Mouse (Mus musculus) MEL (cell line): ENCODE data around the gene Sept5.

Experiments used
- CTCF ChIP-seq, 3 experiments: IDR thresholded peaks in 2 of 3; conservative IDR thresholded peaks in 1 of 3; 2 replicates each; pipeline ENCODE4 v1.5.1; 2011 to 2012; ENCODE audit warnings: low read length in 3 of 3, low read depth in 2 of 3, mild to moderate bottlenecking in 2 of 3, improper control_type of control experiment in 1 of 3, inconsistent platforms in 1 of 3, mixed read lengths in 1 of 3, moderate library complexity in 1 of 3; ENCODE audit not compliant: control insufficient read depth in 1 of 3, insufficient read depth in 1 of 3, poor library complexity in 1 of 3, severe bottlenecking in 1 of 3
- EP300 ChIP-seq, 2 experiments: IDR thresholded peaks; 2 replicates each; pipeline ENCODE4 v1.6.1; 2011; ENCODE audit warnings: improper control_type of control experiment in 2 of 2, low read length in 2 of 2, low read depth in 1 of 2, mild to moderate bottlenecking in 1 of 2
- MAZ ChIP-seq: IDR thresholded peaks from 2 replicates; pipeline ENCODE4 v1.6.1; 2012; ENCODE audit warnings: low read depth, mild to moderate bottlenecking, inconsistent platforms, low read length, improper control_type of control experiment
- POLR2A ChIP-seq, 2 experiments: IDR thresholded peaks; 2 replicates each; pipeline ENCODE4 v1.6.1; 2011 to 2012; ENCODE audit warnings: low read length in 2 of 2, mild to moderate bottlenecking in 2 of 2, control low read depth in 1 of 2, improper control_type of control experiment in 1 of 2, low read depth in 1 of 2, moderate library complexity in 1 of 2; ENCODE audit not compliant: control insufficient read depth in 1 of 2, insufficient read depth in 1 of 2, poor library complexity in 1 of 2
- SIN3A ChIP-seq: IDR thresholded peaks from 2 replicates; pipeline ENCODE4 v1.6.1; 2012; ENCODE audit warnings: low read length, improper control_type of control experiment, inconsistent platforms
- TCF12 ChIP-seq: IDR thresholded peaks from 2 replicates; pipeline ENCODE4 v1.6.1; 2014; ENCODE audit warnings: low read depth, mild to moderate bottlenecking, inconsistent platforms, low read length, improper control_type of control experiment, moderate library complexity
- ZC3H11A ChIP-seq: IDR thresholded peaks from 2 replicates; pipeline ENCODE4 v1.6.1; 2012; ENCODE audit warnings: low read depth, mild to moderate bottlenecking, inconsistent platforms, low read length, improper control_type of control experiment

DNA sequence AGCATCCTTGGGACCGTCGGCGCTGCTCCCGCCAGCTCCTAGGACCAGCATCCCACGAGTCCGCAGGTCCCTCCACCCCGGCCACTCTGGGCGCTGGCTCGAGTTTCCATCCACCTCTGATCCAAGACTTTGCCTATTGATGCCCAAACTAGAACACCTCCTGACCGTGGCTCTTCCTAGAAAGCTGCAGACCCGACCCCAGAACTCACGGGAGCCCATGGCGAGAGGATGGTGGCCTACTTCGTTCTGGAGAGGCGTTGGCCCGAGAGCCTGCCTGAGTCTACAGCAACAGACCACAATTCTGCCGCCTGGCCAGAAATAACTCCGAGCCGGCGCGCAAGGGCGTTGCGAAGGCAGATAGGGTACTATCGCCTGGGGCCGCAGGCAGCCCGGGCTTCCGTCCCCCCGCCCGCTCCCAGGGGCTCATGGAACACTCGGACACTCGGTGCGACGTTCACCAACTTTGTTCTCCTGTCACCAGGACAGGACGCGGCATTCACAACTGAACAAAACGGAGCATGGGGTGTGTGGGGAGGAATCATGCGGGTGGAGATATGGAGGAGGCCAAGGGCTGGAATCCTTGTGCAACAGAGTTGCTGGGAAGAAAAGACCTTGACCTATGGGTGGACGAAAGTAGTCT, 8.3 kb downstream of the Sept5 start:
- no peak for TF ChIP-seq ZC3H11A
- no peak for TF ChIP-seq TCF12
- TF ChIP-seq POLR2A (IDR thresholded peaks at IDR 0.05; ENCODE audit: control insufficient read depth in 1 of 2, insufficient read depth in 1 of 2, low read depth in 1 of 2, low read length in 2 of 2, poor library complexity in 1 of 2), result no peak
- TF ChIP-seq EP300 (IDR thresholded peaks at IDR 0.05; ENCODE audit: low read depth in 1 of 2, low read length in 2 of 2), result no peak
- TF ChIP-seq MAZ, result no peak
- no peak for TF ChIP-seq CTCF (IDR thresholded peaks at IDR 0.05 in 2 of 3, conservative IDR thresholded peaks at IDR 0.05 in 1 of 3; ENCODE audit: control insufficient read depth in 1 of 3, insufficient read depth in 1 of 3, low read depth in 2 of 3, low read length in 3 of 3, poor library complexity in 1 of 3, severe bottlenecking in 1 of 3)
- TF ChIP-seq SIN3A, result no peak
